Mouse (Mus musculus): ENCODE data around the gene Fut8. TPM values are rescaled to one million over a fixed set of nuclear protein-coding genes. Genes with fewer than 3 reads are reported as not detected.
"Not testable (repeated sequence)": the region's sequence is repeated elsewhere in the genome, so short reads cannot be mapped to it uniquely, and the experiment has no call there.

The Fut8 gene
- polyA plus RNA-seq, 1 experiment from 2014 or later = 21.3 TPM

- no peak for ATAC-seq (ENCODE audit: insufficient number of reproducible peaks, low FRiP score)
- H3K4me3 ChIP-seq = no peak overlapping the region
- no peaks in the 10 kb centered on the region for H3K27me3 ChIP-seq (replicated peaks)
- whole genome bisulfite sequencing = 78% methylated on average over 2 of the region's 2 CpGs
- no peak overlapping the region for H3K27ac ChIP-seq (ENCODE audit: poor library complexity, severe bottlenecking)
- no peaks in the 10 kb centered on the region for H3K9me3 ChIP-seq (replicated peaks)
- H3K4me2 ChIP-seq = no peak overlapping the region
- H3K4me1 ChIP-seq (replicated peaks) = no peaks in the 10 kb centered on the region
- H3K9ac ChIP-seq = no peak overlapping the region
- no peaks in the 10 kb centered on the region for H3K36me3 ChIP-seq
Measured at GRCm38 (mm10) chr12:77263816-77264215, 25.9 kb downstream of the Fut8 start.

GRCm38 (mm10) chr12:77270694-77271093 is 32.8 kb downstream of the Fut8 start:
- no peak overlapping the region for H3K4me2 ChIP-seq
- 78% methylated on average over 3 of the region's 3 CpGs for WGBS
- no peak overlapping the region for H3K4me3 ChIP-seq
- H3K36me3 ChIP-seq = no peaks in the 10 kb centered on the region
- H3K9me3 ChIP-seq (replicated peaks) = no peaks in the 10 kb centered on the region
- H3K27me3 ChIP-seq (replicated peaks) = no peaks in the 10 kb centered on the region
- ATAC-seq (ENCODE audit: insufficient number of reproducible peaks, low FRiP score) = no peak
- H3K27ac ChIP-seq (ENCODE audit: poor library complexity, severe bottlenecking) = no peak overlapping the region
- H3K4me1 ChIP-seq (replicated peaks) = no peaks in the 10 kb centered on the region
- no peak overlapping the region for H3K9ac ChIP-seq

GRCm38 (mm10) chr12:77288507-77288906 is 50.6 kb downstream of the Fut8 start:
- Histone ChIP-seq H3K9me3 (replicated peaks) (no peaks in the 10 kb centered on the region), H3K27me3 (replicated peaks) (no peaks in the 10 kb centered on the region), H3K4me1 (replicated peaks) (no peaks in the 10 kb centered on the region), H3K4me3 (no peak overlapping the region), H3K4me2 (no peak overlapping the region), H3K36me3 (no peaks in the 10 kb centered on the region), H3K27ac (ENCODE audit: poor library complexity, severe bottlenecking) (no peak overlapping the region), H3K9ac (no peak overlapping the region)
- 82% methylated on average over 2 of the region's 2 CpGs for WGBS
- ATAC-seq (ENCODE audit: insufficient number of reproducible peaks, low FRiP score) = no peak

DNA sequence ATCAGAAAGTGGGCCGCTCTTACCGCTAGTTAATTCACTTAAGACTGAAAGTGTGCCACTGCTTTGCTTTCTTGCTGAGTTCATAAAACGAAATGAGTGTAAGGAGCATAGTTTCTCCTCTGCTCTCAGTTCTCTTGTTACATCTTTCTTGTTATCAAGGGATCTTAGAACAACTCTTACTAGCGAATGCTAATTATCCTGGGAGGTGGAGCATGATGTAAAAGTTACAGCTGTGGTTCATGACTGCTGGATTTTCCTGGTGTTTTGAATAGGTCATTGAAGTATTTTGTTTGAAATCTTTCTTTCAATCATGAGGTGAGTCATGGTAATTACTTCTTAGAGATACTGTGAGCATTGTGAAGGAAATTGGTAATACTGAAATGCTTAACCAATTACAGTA is 53.1 kb downstream of the Fut8 start:
- H3K4me2 ChIP-seq = no peak overlapping the region
- no peaks in the 10 kb centered on the region for H3K4me1 ChIP-seq (replicated peaks)
- H3K27ac ChIP-seq (ENCODE audit: poor library complexity, severe bottlenecking) = no peak overlapping the region
- no peak overlapping the region for H3K9ac ChIP-seq
- ATAC-seq (ENCODE audit: insufficient number of reproducible peaks, low FRiP score) = no peak
- H3K9me3 ChIP-seq (replicated peaks) = no peaks in the 10 kb centered on the region
- no peaks in the 10 kb centered on the region for H3K36me3 ChIP-seq
- no peak overlapping the region for H3K4me3 ChIP-seq
- H3K27me3 ChIP-seq (replicated peaks) = no peaks in the 10 kb centered on the region
- WGBS = 79% methylated on average over 4 of the region's 4 CpGs

DNA sequence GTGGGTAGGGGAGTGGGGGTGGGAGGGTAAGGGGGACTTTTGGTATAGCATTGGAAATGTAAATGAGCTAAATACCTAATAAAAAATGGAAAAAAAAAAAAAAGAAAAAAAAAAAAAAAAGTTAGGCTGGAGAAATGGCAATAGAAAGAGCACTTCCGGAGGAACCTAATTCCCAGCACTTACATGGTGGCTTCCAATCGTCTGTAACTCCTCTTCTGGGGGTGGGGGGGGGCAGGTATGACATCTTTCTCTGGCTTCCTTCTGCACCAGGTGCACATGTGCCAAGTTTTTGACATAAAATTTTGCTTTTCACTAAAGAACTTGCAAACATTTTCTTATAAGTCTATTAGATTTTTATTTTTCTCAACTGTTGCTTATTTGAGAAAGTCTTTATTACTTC is 53.9 kb downstream of the Fut8 start:
- H3K27ac ChIP-seq (ENCODE audit: poor library complexity, severe bottlenecking); H3K9ac ChIP-seq; H3K9me3 ChIP-seq (replicated peaks); H3K4me1 ChIP-seq (replicated peaks); H3K36me3 ChIP-seq; H3K4me2 ChIP-seq; H3K4me3 ChIP-seq; H3K27me3 ChIP-seq (replicated peaks); ATAC-seq (ENCODE audit: insufficient number of reproducible peaks, low FRiP score): not testable (repeated sequence)
- 73% methylated on average over 2 of the region's 2 CpGs for WGBS

DNA sequence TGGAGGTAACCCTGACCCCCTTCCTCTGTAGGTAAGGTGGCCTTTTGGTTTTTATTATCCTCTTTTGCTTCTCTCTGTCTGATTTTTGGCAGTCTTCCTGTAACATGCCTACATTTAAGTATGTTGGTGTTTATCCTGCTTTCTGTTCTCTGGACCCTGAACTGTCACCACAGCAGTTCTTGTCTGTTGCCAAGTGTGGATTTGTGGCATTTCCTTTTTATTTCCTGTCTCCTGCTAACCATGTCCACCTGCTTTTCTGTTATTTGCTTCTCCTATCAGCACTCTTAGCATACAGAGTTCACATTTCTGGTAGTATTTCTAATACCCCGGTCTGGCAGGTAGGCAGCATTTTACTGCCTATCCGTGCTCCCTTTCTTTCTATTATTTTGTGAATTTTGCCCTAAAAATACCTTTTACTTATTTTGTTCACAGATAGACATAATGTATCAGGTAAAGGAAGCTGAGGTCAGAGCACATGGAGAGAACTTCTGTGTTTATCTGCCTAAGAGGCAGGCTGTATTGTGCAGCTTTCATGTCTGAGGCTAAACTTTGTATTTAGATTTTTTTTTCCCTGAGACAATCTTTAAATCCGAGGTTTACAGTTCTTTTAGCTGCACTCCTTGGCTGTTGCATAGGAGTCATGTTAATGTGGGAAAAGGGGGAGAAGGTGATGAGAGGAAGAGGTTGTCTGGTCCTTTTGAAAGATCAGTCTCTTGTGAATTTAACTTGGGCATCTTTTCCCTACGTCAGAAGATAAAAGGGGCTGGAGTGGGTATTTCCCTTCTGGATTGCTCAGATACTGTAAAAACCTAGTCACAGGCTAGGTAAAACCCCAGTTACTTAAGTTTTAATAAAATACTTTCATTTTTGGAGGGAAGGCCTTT is 54.7 kb downstream of the Fut8 start:
- Histone ChIP-seq H3K36me3 (no peaks in the 10 kb centered on the region), H3K4me2 (no peak overlapping the region), H3K9me3 (replicated peaks) (no peaks in the 10 kb centered on the region), H3K27me3 (replicated peaks) (no peaks in the 10 kb centered on the region), H3K9ac (no peak overlapping the region), H3K4me1 (replicated peaks) (no peaks in the 10 kb centered on the region; the same call in 1 of the 2 replicates), H3K27ac (ENCODE audit: poor library complexity, severe bottlenecking) (no peak overlapping the region), H3K4me3 (no peak overlapping the region)
- ATAC-seq (ENCODE audit: insufficient number of reproducible peaks, low FRiP score) = no peak
- WGBS = 56% methylated on average over 4 of the region's 4 CpGs

GRCm38 (mm10) chr12:77296119-77296518 is 58.2 kb downstream of the Fut8 start:
- Histone ChIP-seq H3K9me3 (replicated peaks) (no peaks in the 10 kb centered on the region), H3K4me2 (no peak overlapping the region), H3K4me3 (no peak overlapping the region), H3K27ac (ENCODE audit: poor library complexity, severe bottlenecking) (no peak overlapping the region), H3K27me3 (replicated peaks) (no peaks in the 10 kb centered on the region), H3K9ac (no peak overlapping the region), H3K36me3 (no peaks in the 10 kb centered on the region), H3K4me1 (replicated peaks) (no peaks in the 10 kb centered on the region; the same call in 1 of the 2 replicates)
- ATAC-seq (ENCODE audit: insufficient number of reproducible peaks, low FRiP score) = no peak
- 79% methylated on average over 1 of the region's 1 CpGs for WGBS

- Histone ChIP-seq H3K4me3 (no peak overlapping the region), H3K27me3 (replicated peaks) (no peaks in the 10 kb centered on the region), H3K4me1 (replicated peaks) (no peaks in the 10 kb centered on the region; the same call in 1 of the 2 replicates), H3K27ac (ENCODE audit: poor library complexity, severe bottlenecking) (no peak overlapping the region), H3K9me3 (replicated peaks) (no peaks in the 10 kb centered on the region), H3K9ac (no peak overlapping the region), H3K4me2 (no peak overlapping the region), H3K36me3 (no peaks in the 10 kb centered on the region)
- ATAC-seq (ENCODE audit: insufficient number of reproducible peaks, low FRiP score) = no peak
- WGBS = 63% methylated on average over 4 of the region's 4 CpGs
Measured at GRCm38 (mm10) chr12:77297114-77297513, 59.2 kb downstream of the Fut8 start.

DNA sequence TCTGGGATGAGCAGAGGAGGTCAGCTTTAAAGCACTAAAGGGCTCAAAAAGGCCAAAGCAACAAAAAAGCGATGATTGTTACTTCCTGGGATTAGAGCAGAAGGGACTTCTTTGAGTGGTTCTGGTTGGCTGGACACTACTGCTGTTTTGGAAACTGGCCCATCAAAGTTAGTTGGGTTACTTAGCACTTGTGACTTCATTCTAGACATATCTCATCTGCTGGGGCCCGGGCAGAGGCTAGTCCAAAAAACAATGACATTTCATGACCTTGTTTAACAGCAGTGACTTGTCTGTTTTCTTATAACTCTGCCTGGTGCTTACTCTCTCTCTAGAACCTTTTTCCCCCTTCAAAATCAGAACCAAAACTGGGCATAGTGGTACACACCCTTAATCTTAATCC is 59.9 kb downstream of the Fut8 start:
- no peak overlapping the region for H3K4me3 ChIP-seq
- H3K9me3 ChIP-seq (replicated peaks) = no peaks in the 10 kb centered on the region
- no peaks in the 10 kb centered on the region for H3K36me3 ChIP-seq
- H3K4me2 ChIP-seq = no peak overlapping the region
- ATAC-seq (ENCODE audit: insufficient number of reproducible peaks, low FRiP score) = no peak
- no peaks in the 10 kb centered on the region; the same call in 1 of the 2 replicates for H3K4me1 ChIP-seq (replicated peaks)
- H3K9ac ChIP-seq = no peak overlapping the region
- WGBS = 60% methylated on average over 2 of the region's 2 CpGs
- no peaks in the 10 kb centered on the region for H3K27me3 ChIP-seq (replicated peaks)
- H3K27ac ChIP-seq (ENCODE audit: poor library complexity, severe bottlenecking) = no peak overlapping the region

GRCm38 (mm10) chr12:77302011-77302410 is 64.1 kb downstream of the Fut8 start:
- Histone ChIP-seq H3K4me3 (no peak overlapping the region), H3K4me2 (no peak overlapping the region), H3K36me3 (no peaks in the 10 kb centered on the region), H3K27me3 (replicated peaks) (no peaks in the 10 kb centered on the region), H3K27ac (ENCODE audit: poor library complexity, severe bottlenecking) (no peak overlapping the region), H3K4me1 (replicated peaks) (no peaks in the 10 kb centered on the region; the same call in 1 of the 2 replicates), H3K9ac (no peak overlapping the region), H3K9me3 (replicated peaks) (no peaks in the 10 kb centered on the region)
- no peak for ATAC-seq (ENCODE audit: insufficient number of reproducible peaks, low FRiP score)
- 93% methylated on average over 1 of the region's 1 CpGs for WGBS

GRCm38 (mm10) chr12:77303367-77303766 is 65.4 kb downstream of the Fut8 start:
- H3K4me1 ChIP-seq (replicated peaks) = no peaks in the 10 kb centered on the region
- H3K27ac ChIP-seq (ENCODE audit: poor library complexity, severe bottlenecking) = no peak overlapping the region
- H3K9ac ChIP-seq = no peak overlapping the region
- H3K4me2 ChIP-seq = no peak overlapping the region
- H3K9me3 ChIP-seq (replicated peaks) = no peaks in the 10 kb centered on the region
- H3K27me3 ChIP-seq (replicated peaks) = no peaks in the 10 kb centered on the region
- no peak for ATAC-seq (ENCODE audit: insufficient number of reproducible peaks, low FRiP score)
- H3K36me3 ChIP-seq = no peaks in the 10 kb centered on the region
- no peak overlapping the region for H3K4me3 ChIP-seq

GRCm38 (mm10) chr12:77305502-77305901 is 67.6 kb downstream of the Fut8 start:
- Histone ChIP-seq H3K4me1 (replicated peaks) (peaks cover 3% of the 10 kb centered on the region), H3K4me2 (no peak overlapping the region), H3K4me3 (no peak overlapping the region), H3K36me3 (no peaks in the 10 kb centered on the region), H3K9ac (no peak overlapping the region), H3K27ac (ENCODE audit: poor library complexity, severe bottlenecking) (no peak overlapping the region), H3K27me3 (replicated peaks) (no peaks in the 10 kb centered on the region), H3K9me3 (replicated peaks) (no peaks in the 10 kb centered on the region)
- 79% methylated on average over 3 of the region's 3 CpGs for WGBS
- ATAC-seq (ENCODE audit: insufficient number of reproducible peaks, low FRiP score) = no peak

Measured in heart, embryonic 12.5 days (tissue).